Mouse (Mus musculus): ENCODE measurements around the gene Mief1.

The Mief1 gene

GRCm38 (mm10) chr15:80233733-80234509, at the start of gene Mief1:
Gene Mief1 (plus strand): TSS chr15:80234018.
- in situ Hi-C loops (cut with MboI, MseI), result loop anchor here in 1 of 2 experiments (10.0 to 25.0 kb wide), 2 partner anchors 1121 to 1453 kb away; partner anchors contain the start of gene Chadl

- in situ Hi-C loops (cut with MboI, MseI), result no loop called here
Measured at GRCm38 (mm10) chr15:80188927-80189326, 44.9 kb upstream of the Mief1 start.

- in situ Hi-C loops (cut with MboI, MseI), result no loop called here
Measured at GRCm38 (mm10) chr15:80190075-80190474, 43.7 kb upstream of the Mief1 start.

- in situ Hi-C loops (cut with MboI, MseI), result no loop called here
Measured at GRCm38 (mm10) chr15:80191585-80192245, 42.1 kb upstream of the Mief1 start.

- in situ Hi-C loops (cut with MboI, MseI), result no loop called here
Measured at GRCm38 (mm10) chr15:80192246-80192585, 41.6 kb upstream of the Mief1 start.

- in situ Hi-C loops (cut with MboI, MseI), result no loop called here
Measured at GRCm38 (mm10) chr15:80192847-80193246, 41.0 kb upstream of the Mief1 start.

- in situ Hi-C loops (cut with MboI, MseI), result no loop called here
Measured at GRCm38 (mm10) chr15:80199556-80199955, 34.3 kb upstream of the Mief1 start.

- in situ Hi-C loops (cut with MboI, MseI), result loop anchor here in 1 of 2 experiments (10.0 kb wide), 1 partner anchor 333 kb away; no protein-coding TSS in a partner anchor
Measured at GRCm38 (mm10) chr15:80202111-80202775, 31.6 kb upstream of the Mief1 start.

- in situ Hi-C loops (cut with MboI, MseI), result loop anchor here in 1 of 2 experiments (10.0 kb wide), 1 partner anchor 331 kb away; no protein-coding TSS in a partner anchor
Measured at GRCm38 (mm10) chr15:80203406-80203805, 30.4 kb upstream of the Mief1 start.

GRCm38 (mm10) chr15:80206057-80206565, 27.7 kb upstream of the Mief1 start:
- in situ Hi-C loops (cut with MboI, MseI), result loop anchor here in 1 of 2 experiments (10.0 kb wide), 1 partner anchor 329 kb away; no protein-coding TSS in a partner anchor

- in situ Hi-C loops (cut with MboI, MseI), result loop anchor here in 1 of 2 experiments (10.0 kb wide), 1 partner anchor 326 kb away; no protein-coding TSS in a partner anchor
Measured at GRCm38 (mm10) chr15:80208446-80208845, 25.4 kb upstream of the Mief1 start.

GRCm38 (mm10) chr15:80213688-80214087, 20.1 kb upstream of the Mief1 start:
- in situ Hi-C loops (cut with MboI, MseI), result no loop called here

- in situ Hi-C loops (cut with MboI, MseI), result loop anchor here in 1 of 2 experiments (5.0 kb wide), 1 partner anchor 51 kb away; no protein-coding TSS in a partner anchor
Measured at GRCm38 (mm10) chr15:80215716-80216479, 17.9 kb upstream of the Mief1 start.

GRCm38 (mm10) chr15:80216480-80216820, 17.4 kb upstream of the Mief1 start:
- in situ Hi-C loops (cut with MboI, MseI), result loop anchor here in 1 of 2 experiments (5.0 kb wide), 1 partner anchor 51 kb away; no protein-coding TSS in a partner anchor

GRCm38 (mm10) chr15:80217476-80217875, 16.3 kb upstream of the Mief1 start:
- in situ Hi-C loops (cut with MboI, MseI), result loop anchor here in 1 of 2 experiments (5.0 kb wide), 1 partner anchor 50 kb away; no protein-coding TSS in a partner anchor

- in situ Hi-C loops (cut with MboI, MseI), result loop anchor here in 1 of 2 experiments (5.0 kb wide), 1 partner anchor 48 kb away; no protein-coding TSS in a partner anchor
Measured at GRCm38 (mm10) chr15:80219211-80219610, 14.6 kb upstream of the Mief1 start.

- in situ Hi-C loops (cut with MboI, MseI), result loop anchor here (5.0 kb wide), 3 partner anchors 47 to 103 kb away; no protein-coding TSS in a partner anchor
Measured at GRCm38 (mm10) chr15:80219705-80220657, 13.8 kb upstream of the Mief1 start.

- in situ Hi-C loops (cut with MboI, MseI), result loop anchor here in 1 of 2 experiments (5.0 kb wide), 2 partner anchors 96 to 104 kb away; no protein-coding TSS in a partner anchor
Measured at GRCm38 (mm10) chr15:80221031-80221430, 12.8 kb upstream of the Mief1 start.

GRCm38 (mm10) chr15:80223751-80224150, 10.1 kb upstream of the Mief1 start:
- in situ Hi-C loops (cut with MboI, MseI), result loop anchor here in 1 of 2 experiments (5.0 kb wide), 2 partner anchors 94 to 106 kb away; no protein-coding TSS in a partner anchor
